Mouse (Mus musculus) limb, embryonic 14.5 days (tissue): ENCODE results near the gene Prg2. TPM values are rescaled to one million over a fixed set of nuclear protein-coding genes. Genes with fewer than 3 reads are reported as not detected.

Experiments
- ATAC-seq: fragments of 200-750 bp; cut with Nextera tagmentation; 2 replicates; pipeline ENCODE4 v1.8.0; 2017; ENCODE audit warnings: low read depth, moderate number of reproducible peaks, moderate TSS enrichment; ENCODE audit not compliant: low FRiP score
- DNase-seq: peaks from one replicate; pipeline ENCODE4 v3.0.0-alpha.2; 2015; ENCODE audit warnings: low spot score
- H3K27ac ChIP-seq: fragments of 300-500 bp; sonication (generic); replicated peaks from 2 replicates; pipeline ENCODE4 v1.5.1; 2014; ENCODE audit warnings: low read depth, mild to moderate bottlenecking, low read length, moderate library complexity, mixed read lengths
- H3K27me3 ChIP-seq: fragments of 300-500 bp; sonication (generic); 2 replicates; pipeline ENCODE4 v1.6.1; 2014; ENCODE audit warnings: low read length, mixed read lengths; ENCODE audit not compliant: control insufficient read depth, insufficient read depth
- H3K36me3 ChIP-seq: fragments of 300-500 bp; sonication (generic); 2 replicates; pipeline ENCODE4 v1.6.1; 2014; ENCODE audit warnings: mild to moderate bottlenecking, low read length, moderate library complexity, mixed read lengths; ENCODE audit not compliant: control insufficient read depth, insufficient read depth
- H3K4me1 ChIP-seq: fragments of 300-500 bp; sonication (generic); 2 replicates; pipeline ENCODE4 v1.6.1; 2014; ENCODE audit warnings: antibody characterized with exemption, low read length, mixed read lengths; ENCODE audit not compliant: control insufficient read depth, insufficient read depth
- H3K4me2 ChIP-seq: fragments of 300-500 bp; sonication (generic); replicated peaks from 2 replicates; pipeline ENCODE4 v1.6.1; 2014; ENCODE audit warnings: low read depth, mild to moderate bottlenecking, low read length, moderate library complexity; ENCODE audit not compliant: severe bottlenecking
- H3K4me3 ChIP-seq: fragments of 300-500 bp; sonication (generic); replicated peaks from 2 replicates; pipeline ENCODE4 v1.5.1; 2014; ENCODE audit warnings: low read length
- H3K9ac ChIP-seq: fragments of 300-500 bp; sonication (generic); 2 replicates; pipeline ENCODE4 v1.6.1; 2014; ENCODE audit warnings: mild to moderate bottlenecking, low read depth, low read length, moderate library complexity; ENCODE audit not compliant: severe bottlenecking
- H3K9me3 ChIP-seq: fragments of 300-500 bp; sonication (generic); 2 replicates; pipeline ENCODE4 v1.6.1; 2016; ENCODE audit warnings: low read length; ENCODE audit not compliant: control insufficient read depth
- POLR2A ChIP-seq: fragments of 200-500 bp; IDR thresholded peaks from 2 replicates; pipeline ENCODE4 v1.8.0; 2012; ENCODE audit warnings: inconsistent platforms, mild to moderate bottlenecking, moderate library complexity, borderline replicate concordance; ENCODE audit not compliant: insufficient read depth, insufficient read length; ENCODE audit errors: extremely low read depth
- WGBS: fragments of 180-500 bp; shearing (Covaris S2); extraction: QIAGEN DNeasy Blood & Tissue Kit; methylation state at CpG from one replicate; pipeline ENCODE4 v1.1.7; 2014; 5-methylcytosine and 5-hydroxymethylcytosine counted together
- polyA plus RNA-seq, 2 experiments: library from polyadenylated mRNA; depleted of rRNA in 1 of 2; stranded (reverse) in 1 of 2; unstranded in 1 of 2; fragments of >200 nt; fragmentation: Nextera tagmentation in 1 of 2; extraction: Ambion mirVana in 1 of 2; gene quantifications; 2 replicates each; pipeline versions ENCODE4 v1.2.1 to v1.2.3; 2012 to 2014

The Prg2 gene
- polyA plus RNA-seq, 2 experiments = 0.80 TPM; not detected in 1

- Histone ChIP-seq H3K4me1 (no peaks in the 10 kb centered on the region), H3K4me3 (no peak overlapping the region), H3K4me2 (no peak overlapping the region), H3K27me3 (no peaks in the 10 kb centered on the region), H3K36me3 (peaks cover 9% of the 10 kb centered on the region), H3K9ac (no peak overlapping the region), H3K27ac (no peak overlapping the region), H3K9me3 (no peaks in the 10 kb centered on the region)
- 80% methylated on average over 3 of the region's 3 CpGs for WGBS
- no peak for TF ChIP-seq POLR2A
- DNase-seq = no peak
- ATAC-seq = no peak
Measured at GRCm38 (mm10) chr2:84961901-84962300, 18.4 kb upstream of the Prg2 start.

- ATAC-seq (no peak), DNase-seq (no peak)
- Histone ChIP-seq H3K9ac (no peak overlapping the region), H3K4me3 (no peak overlapping the region), H3K36me3 (peaks cover under 1% of the 10 kb centered on the region), H3K4me2 (no peak overlapping the region), H3K4me1 (no peaks in the 10 kb centered on the region), H3K9me3 (no peaks in the 10 kb centered on the region), H3K27me3 (no peaks in the 10 kb centered on the region), H3K27ac (no peak overlapping the region)
- no peak for TF ChIP-seq POLR2A
- 42% methylated on average over 6 of the region's 6 CpGs for WGBS
Measured at GRCm38 (mm10) chr2:84962906-84963507, 17.3 kb upstream of the Prg2 start.

- H3K27ac ChIP-seq = no peak overlapping the region
- H3K9me3 ChIP-seq = no peaks in the 10 kb centered on the region
- no peaks in the 10 kb centered on the region for H3K36me3 ChIP-seq
- H3K4me3 ChIP-seq = no peak overlapping the region
- no peak for ATAC-seq
- WGBS = 76% methylated on average over 7 of the region's 7 CpGs
- H3K27me3 ChIP-seq = no peaks in the 10 kb centered on the region
- H3K9ac ChIP-seq = no peak overlapping the region
- no peak overlapping the region for H3K4me2 ChIP-seq
- no peak for TF ChIP-seq POLR2A
- DNase-seq = no peak
- H3K4me1 ChIP-seq = no peaks in the 10 kb centered on the region
Measured at GRCm38 (mm10) chr2:84964111-84964801, 16.0 kb upstream of the Prg2 start.

- Histone ChIP-seq H3K27me3 (no peaks in the 10 kb centered on the region), H3K4me3 (no peak overlapping the region), H3K4me2 (no peak overlapping the region), H3K9ac (no peak overlapping the region), H3K4me1 (no peaks in the 10 kb centered on the region), H3K27ac (no peak overlapping the region), H3K9me3 (no peaks in the 10 kb centered on the region), H3K36me3 (no peaks in the 10 kb centered on the region)
- 73% methylated on average over 5 of the region's 5 CpGs for WGBS
- ATAC-seq = no peak
- no peak for TF ChIP-seq POLR2A
- no peak for DNase-seq
Measured at GRCm38 (mm10) chr2:84967318-84967991, 12.8 kb upstream of the Prg2 start.

DNA sequence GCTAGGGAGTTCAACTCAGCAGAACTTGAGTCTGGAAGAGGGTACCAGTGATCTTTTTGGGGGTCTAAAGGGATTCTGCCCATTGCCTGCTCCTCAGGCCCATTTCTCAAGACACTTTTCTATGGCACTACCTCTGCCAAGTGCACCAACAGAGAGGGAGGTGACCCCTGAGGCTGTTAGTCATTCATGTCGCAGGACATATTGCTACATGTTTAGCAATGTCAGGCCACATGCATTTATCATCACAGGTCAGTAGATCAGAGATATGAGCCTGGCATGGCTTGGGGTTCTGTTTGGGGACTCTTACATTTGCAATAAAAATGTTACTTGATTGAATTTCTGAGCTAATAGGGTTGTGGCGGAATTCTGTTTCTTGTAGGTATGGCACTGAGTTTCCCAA lies 4.7 kb upstream of the Prg2 start:
- no peak overlapping the region for H3K4me2 ChIP-seq
- no peaks in the 10 kb centered on the region for H3K4me1 ChIP-seq
- 90% methylated on average over 2 of the region's 2 CpGs for WGBS
- TF ChIP-seq POLR2A = no peak
- H3K9ac ChIP-seq = no peak overlapping the region
- no peak overlapping the region for H3K27ac ChIP-seq
- H3K36me3 ChIP-seq = no peaks in the 10 kb centered on the region
- H3K9me3 ChIP-seq = no peaks in the 10 kb centered on the region
- ATAC-seq (no peak), DNase-seq (no peak)
- no peak overlapping the region for H3K4me3 ChIP-seq
- no peaks in the 10 kb centered on the region for H3K27me3 ChIP-seq
